Mouse (Mus musculus) ES-E14 (cell line): Measurements from ENCODE around the gene Prrc2b.

Experiments used
- CHD2 ChIP-seq: IDR thresholded peaks from 2 replicates; pipeline ENCODE4 v1.6.1; 2014; ENCODE audit warnings: mild to moderate bottlenecking, low read depth, low read length, inconsistent platforms
- HCFC1 ChIP-seq: IDR thresholded peaks from 2 replicates; pipeline ENCODE4 v1.6.1; 2012; ENCODE audit warnings: low read length, inconsistent platforms, borderline replicate concordance; ENCODE audit not compliant: insufficient read depth
- MAFK ChIP-seq: IDR thresholded peaks from 2 replicates; pipeline ENCODE4 v1.6.1; 2014; ENCODE audit warnings: mild to moderate bottlenecking, low read depth, low read length, inconsistent platforms; ENCODE audit not compliant: insufficient read depth
- ZC3H11A ChIP-seq: IDR thresholded peaks from 2 replicates; pipeline ENCODE4 v1.6.1; 2012; ENCODE audit warnings: low read depth, mild to moderate bottlenecking, inconsistent platforms, low read length, borderline replicate concordance
- ZNF384 ChIP-seq: IDR thresholded peaks from 2 replicates; pipeline ENCODE4 v1.6.1; 2012; ENCODE audit warnings: low read depth, low read length, inconsistent platforms

DNA sequence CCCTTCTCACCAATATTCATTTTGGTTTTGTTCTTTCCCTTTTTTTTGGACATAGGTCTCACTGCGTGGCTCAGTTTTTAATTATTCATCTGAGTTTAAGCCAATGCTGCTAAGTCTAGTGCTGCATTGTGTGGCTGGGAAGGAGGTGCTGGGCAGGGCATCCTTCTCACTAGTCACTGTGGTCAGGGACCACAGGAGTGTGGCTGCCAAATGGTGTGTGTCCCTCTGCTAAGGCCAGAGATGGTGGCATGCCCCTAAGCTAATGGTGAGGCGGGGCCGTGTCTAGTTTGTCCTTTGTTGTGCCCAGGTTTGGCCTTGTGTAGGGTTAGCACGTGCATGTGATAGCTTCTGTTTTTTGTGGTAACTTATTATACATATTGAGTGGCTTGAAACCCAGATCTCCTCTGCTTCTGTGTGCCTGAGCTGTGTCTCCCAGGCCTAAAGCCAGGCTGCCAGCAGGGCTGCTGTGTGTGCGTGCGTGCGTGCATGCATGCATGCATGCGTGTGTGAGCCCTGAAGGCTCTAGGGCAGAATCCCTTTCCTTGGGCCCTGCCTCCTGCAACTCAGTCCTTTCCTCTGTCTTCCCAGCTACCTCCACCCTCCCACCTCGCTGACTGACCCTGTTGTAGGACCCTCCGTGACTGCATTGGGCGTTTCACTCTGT is 26.6 kb downstream of the Prrc2b start:
- TF ChIP-seq ZC3H11A (no peak), CHD2 (no peak), ZNF384 (no peak), MAFK (no peak), HCFC1 (no peak)
